Mouse (Mus musculus) lung, postnatal 0 days (tissue): ENCODE measurements around the gene Ankrd55.

Experiments used
- CTCF ChIP-seq: IDR thresholded peaks from 2 replicates; pipeline ENCODE4 v1.5.1; 2016; ENCODE audit warnings: antibody characterized with exemption, mild to moderate bottlenecking
- EP300 ChIP-seq: IDR thresholded peaks from 2 replicates; pipeline ENCODE4 v1.6.1; 2016; ENCODE audit warnings: antibody characterized with exemption, mild to moderate bottlenecking, control low read depth

GRCm38 (mm10) chr13:112289981-112290380 is 1.7 kb downstream of the Ankrd55 start:
- TF ChIP-seq CTCF = no peak
- TF ChIP-seq EP300 = no peak
